Mouse (Mus musculus): ENCODE data around the gene Eno2.
A peak's percentile ranks its signal among the peaks of the same experiment; 100 is the strongest.

Gene Eno2

DNA sequence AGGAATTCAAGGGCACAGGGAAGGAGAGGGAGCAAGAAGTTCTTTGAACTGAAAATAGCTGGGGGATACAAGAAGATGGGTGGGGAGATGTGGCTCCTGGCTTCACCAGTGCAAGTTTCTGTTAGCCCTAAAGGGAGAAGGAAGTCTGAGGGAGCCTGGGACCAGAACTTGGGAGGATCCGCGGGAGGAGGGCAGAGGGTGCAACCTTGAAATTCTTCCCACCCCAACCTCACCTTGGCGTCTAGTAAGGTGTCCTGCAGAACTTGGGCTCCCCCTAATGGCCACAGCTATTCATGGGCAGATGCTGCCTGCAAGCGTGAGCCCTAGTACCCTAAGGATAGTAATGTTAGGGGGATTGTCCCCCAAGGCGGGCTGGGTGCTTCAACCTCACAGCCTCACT lies 10.2 kb downstream of the Eno2 start:
- DNase-seq: peak; percentile 94

DNA sequence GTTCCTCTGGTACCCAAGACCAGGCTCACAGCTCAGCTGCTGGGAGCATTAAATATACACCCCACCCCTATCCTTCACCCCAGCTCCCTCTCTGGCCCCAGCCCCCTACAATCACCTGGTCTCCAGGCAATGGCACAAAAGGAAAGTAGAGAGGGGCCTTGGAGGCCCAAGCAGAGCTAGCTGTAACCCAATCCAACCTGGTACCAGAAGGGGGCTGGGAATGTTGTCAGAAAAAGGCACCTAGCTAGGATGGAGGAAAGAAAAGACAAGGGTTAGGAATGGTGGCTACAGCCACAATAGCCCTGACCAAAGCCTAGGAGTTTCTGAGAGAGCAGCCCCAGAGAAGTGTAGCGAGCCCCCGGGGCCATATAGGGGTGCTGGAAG lies 10.6 kb downstream of the Eno2 start:
- DNase-seq: no peak

DNA sequence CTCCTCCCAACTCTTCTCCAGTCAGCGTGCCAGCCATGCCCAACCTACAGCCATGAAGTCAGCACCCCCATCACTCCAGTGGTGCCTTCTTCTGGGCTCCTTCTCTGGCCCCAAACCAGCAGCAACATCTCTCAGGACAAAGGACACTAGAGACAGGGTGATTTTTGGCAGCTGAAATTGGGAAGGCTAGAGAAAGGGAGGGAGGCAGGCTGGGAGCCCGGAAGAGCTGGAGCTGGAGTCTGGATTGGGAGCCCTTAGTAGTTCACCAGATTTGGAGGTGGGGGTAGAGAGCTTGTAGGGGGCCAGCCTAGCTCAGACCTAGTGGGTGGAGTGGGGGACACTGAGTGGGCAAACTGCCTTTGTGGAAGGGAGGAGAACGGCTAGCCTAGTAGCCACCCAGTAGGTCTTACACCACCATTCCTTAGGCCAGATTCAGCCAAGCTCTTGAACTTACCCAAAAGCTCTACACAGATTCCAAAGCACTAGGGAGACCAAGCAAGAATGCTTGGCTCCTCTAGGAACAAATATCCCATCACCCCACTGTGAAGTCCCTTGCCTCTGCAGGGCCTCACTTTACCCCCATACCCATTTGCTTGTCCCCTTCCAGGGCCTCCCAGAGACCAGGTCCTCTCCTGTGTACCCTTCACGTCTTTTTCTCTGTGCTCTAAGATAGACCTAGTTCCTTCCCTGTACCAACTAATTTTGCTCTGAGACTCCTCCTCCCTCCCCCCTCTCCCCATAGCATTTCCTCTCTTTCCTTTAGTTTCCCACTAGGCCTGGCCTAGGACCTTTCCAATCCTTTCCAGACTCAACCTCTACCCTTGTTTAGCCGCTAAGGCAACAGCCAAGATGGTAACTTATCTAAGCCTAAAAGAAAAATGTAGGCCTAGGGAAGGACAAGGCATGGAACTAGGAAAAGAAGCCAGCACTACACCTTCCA lies 11.3 kb downstream of the Eno2 start:
- DNase-seq: peak; percentile 72

- DNase-seq: no peak
These were observed 12.1 kb downstream of the Eno2 start for GRCm38 (mm10) chr6:124757351-124757880.

DNA sequence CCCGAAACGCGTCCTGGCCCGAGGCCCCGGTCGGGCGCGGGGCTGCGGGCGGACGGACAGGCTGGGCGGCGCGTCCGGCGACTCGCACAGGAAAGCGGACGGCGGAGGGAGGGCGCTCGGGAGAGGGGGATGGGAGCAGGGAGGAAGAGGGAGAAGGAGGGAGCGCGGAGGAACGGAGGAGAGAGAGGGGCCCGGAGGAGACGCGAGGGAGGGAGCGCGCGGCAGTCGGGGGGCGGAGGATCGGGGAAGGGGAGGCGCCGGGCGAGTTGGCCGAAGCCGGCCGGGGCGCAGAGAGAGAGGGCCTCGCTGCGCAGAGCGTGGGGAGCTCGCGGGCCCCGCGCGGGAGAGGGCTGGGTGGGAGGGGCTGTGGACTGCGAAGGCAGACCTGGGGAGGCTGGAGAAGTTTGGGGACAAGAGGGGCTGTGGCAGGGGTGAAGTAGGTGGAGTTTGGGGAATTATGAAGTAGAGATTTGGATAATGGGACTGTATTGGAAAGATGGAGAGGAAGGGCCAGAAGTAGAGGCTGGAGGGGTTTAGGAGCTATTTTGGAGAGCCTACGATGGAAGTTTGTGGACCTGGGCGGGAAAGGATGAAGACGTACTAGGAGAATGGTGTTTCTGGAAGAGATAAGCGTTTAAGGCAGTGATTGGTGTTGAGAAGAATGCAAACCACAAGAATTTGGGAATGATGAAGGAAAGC lies 12.7 kb downstream of the Eno2 start:
- peak; percentile 82 for DNase-seq

- DNase-seq: peak; percentile 65
These were observed 13.5 kb downstream of the Eno2 start, which contains the start of the genes Gm45234 and Atn1 for GRCm38 (mm10) chr6:124755831-124756595. Gene Gm45234 (minus strand): TSS chr6:124756021. Gene Atn1 (minus strand): TSS chr6:124756524.

- no peak for DNase-seq
These were observed 14.2 kb downstream of the Eno2 start for GRCm38 (mm10) chr6:124755306-124755705.

DNA sequence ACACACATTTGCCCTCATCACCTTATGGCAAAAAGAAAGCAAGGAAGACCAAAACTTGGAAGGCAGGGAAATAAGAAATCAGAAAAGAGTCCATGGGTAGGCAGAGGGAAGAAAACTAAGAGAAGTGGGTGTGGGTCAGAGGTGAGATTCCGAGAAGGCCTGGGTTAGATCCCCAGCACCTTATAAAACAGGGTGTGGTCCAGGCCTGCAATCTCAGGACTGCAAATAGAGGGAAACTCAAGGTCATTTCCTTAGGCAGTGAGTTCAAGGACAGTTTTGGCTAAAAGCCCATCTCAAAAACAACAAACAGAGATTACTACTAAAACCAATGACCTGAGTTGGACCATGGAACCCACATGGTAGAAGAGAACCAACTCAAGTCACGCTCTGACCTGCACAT lies 15.6 kb downstream of the Eno2 start:
- DNase-seq: no peak

- DNase-seq: no peak
These were observed 19.1 kb downstream of the Eno2 start for GRCm38 (mm10) chr6:124750405-124750804.

- no peak for DNase-seq
These were observed 22.5 kb downstream of the Eno2 start for GRCm38 (mm10) chr6:124746654-124747632.

GRCm38 (mm10) chr6:124746296-124746605 lies 23.2 kb downstream of the Eno2 start:
- no peak for DNase-seq

DNA sequence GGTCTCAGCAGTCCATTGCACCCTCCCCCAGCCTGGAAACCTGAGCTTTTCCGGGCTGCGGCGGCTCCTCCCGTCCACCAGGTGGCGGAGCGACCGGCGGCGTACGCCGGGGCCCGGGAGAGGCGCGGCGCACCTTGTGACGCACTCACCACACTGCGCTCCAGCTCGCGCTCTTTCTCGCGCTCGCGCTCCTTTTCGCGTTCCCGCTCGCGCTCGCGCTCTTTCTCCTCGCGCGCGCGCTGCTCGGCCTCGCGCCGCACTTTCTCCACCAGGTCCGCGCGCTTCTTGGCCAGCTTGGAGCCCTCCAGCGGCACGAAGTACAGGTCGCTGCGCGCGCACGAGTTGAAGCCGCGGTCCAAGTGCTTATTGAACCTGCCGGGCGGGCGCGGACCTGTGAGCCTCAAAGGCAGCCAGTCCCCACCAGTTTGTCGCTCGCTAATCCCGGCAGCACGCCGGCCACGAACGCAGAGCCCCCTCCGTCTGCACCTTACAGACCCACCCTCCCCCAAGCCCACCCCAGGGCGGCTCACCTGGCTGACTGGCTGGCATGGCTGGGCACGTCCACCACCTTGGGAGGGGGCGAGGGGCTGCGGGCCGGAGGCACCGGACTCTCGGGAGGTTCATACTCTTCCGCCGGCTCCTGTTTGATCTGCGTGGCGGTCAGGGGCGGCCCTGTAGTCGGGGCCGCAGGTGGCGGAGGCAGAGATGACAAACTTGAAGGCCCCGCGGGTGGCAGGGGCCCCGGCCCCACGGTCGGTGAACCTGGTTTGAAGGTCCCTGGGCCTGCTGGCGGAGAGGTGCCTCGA lies 23.8 kb downstream of the Eno2 start:
- DNase-seq: peak; percentile 97

- no peak for DNase-seq
These were observed 24.6 kb downstream of the Eno2 start for GRCm38 (mm10) chr6:124744755-124745321.

- no peak for DNase-seq
These were observed 25.8 kb downstream of the Eno2 start for GRCm38 (mm10) chr6:124743647-124744046.

DNA sequence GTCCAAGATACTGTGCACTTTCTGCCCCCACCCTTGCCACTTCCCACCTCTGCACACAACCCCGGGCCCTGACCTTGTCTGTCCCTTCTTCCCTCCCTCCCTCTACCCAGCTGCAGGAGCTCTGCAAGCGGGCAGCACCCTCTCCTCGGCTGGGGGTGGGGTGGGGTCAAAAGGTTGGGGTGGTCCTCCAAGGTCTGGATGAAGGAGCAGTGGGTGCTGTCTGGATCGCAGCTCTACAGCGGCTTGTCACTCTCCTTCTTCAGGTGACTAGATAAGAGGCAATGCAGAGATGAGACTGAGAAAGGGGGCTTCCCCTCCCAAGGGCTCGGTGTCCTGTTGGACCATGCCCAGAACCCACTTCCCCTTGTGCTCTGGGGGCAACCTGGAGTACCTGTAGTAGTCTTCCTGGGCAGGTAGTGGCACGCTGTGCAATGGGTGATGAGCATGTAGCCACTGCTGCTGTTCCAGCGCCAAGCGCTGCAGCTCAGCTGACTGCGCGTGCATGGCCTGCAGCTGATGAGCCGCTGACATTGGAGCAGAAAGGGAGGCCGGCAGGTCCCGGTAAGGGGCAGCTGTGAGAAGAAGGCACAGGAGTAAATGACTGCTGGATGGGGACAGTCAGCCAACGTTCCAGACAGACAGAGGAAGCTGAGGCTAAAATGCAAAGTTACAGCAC lies 26.5 kb downstream of the Eno2 start:
- DNase-seq: no peak

DNA sequence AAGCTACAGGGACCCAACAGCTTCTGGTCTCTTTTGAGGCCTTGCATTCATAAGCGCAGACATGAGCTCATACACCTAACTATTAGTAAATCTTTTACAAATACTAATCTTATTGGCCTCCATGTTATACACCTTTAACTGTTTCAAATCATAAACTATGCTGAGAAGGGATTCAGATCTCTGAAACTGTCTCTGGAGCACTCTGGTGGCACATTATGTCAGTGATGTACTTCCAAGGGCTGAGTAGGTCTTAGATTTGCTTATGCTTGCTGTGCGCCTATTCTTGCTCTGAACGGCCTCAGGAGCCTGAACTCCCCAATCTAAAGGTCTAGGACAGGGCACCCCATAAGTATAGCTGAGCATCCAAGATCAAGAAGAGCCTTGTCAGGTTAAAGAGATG lies 27.6 kb downstream of the Eno2 start:
- DNase-seq: no peak

DNA sequence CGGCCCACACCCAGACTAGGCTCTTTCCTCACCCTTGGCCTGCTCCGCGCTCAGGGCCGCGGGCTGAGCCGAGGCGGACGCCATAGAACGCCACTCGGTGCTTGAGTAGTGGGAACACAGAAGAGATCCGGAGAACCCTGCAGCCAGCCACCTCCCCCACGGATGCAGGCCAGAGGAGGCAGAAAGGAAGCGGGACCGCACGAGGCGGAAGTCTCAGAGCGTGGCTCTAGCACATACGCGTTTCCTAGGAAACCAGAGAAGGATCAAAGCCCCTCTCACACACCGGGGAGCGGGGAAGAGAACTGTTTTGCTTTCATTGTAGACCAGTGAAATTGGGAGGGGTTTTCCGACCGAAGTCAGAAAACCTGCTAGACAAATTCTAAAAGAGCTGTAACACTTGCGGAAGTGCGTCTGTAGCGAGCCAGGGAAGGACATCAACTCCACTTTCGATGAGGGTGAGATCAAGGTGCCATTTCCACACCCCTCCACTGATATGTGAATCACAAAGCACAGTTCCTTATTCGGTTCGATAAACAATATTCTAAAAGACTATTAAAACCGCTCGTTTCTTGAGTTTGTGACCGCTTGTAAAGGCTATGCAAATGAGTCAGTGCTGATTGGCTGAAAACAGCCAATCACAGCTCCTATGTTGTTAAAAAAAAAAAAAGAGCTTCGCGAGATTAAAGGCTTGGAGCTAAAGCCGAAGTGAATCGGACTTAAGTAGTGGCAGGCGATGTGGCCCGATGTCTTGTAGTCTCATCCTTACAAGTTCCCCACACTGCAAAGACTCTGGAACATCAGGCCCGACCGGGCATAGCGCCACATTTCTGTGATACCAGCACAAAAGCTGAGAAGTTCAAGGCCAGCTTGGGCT lies 28.3 kb downstream of the Eno2 start, which contains the start of gene Grcc10:
Grcc10 (minus strand) TSS at position 487 of the 874 bp plus-strand sequence.
- DNase-seq: peak; percentile 90

- peak; percentile 64 for DNase-seq
These were observed 29.1 kb downstream of the Eno2 start for GRCm38 (mm10) chr6:124740211-124740887.
